Mouse (Mus musculus): ENCODE data around the gene Mia2.

Mia2 gene

GRCm38 (mm10) chr12:59164522-59164921 lies 68.9 kb downstream of the Mia2 start:
- no peak for DNase-seq (ENCODE audit: low spot score)

- no peak for DNase-seq (ENCODE audit: low spot score)
Observed at GRCm38 (mm10) chr12:59166557-59166956, 71.0 kb downstream of the Mia2 start.

GRCm38 (mm10) chr12:59169935-59170334 lies 74.3 kb downstream of the Mia2 start:
- DNase-seq (ENCODE audit: low spot score) = no peak

GRCm38 (mm10) chr12:59177814-59178213 lies 82.2 kb downstream of the Mia2 start:
- no peak for DNase-seq (ENCODE audit: low spot score)

GRCm38 (mm10) chr12:59188086-59188682 lies 92.6 kb downstream of the Mia2 start:
- no peak for DNase-seq (ENCODE audit: low spot score)

GRCm38 (mm10) chr12:59193637-59194036 lies 98.0 kb downstream of the Mia2 start:
- DNase-seq (ENCODE audit: low spot score) = no peak

GRCm38 (mm10) chr12:59194341-59195003 lies 98.9 kb downstream of the Mia2 start:
- DNase-seq (ENCODE audit: low spot score) = peak; percentile 48

- no peak for DNase-seq (ENCODE audit: low spot score)
Observed at GRCm38 (mm10) chr12:59195065-59195464, 99.5 kb downstream of the Mia2 start.

GRCm38 (mm10) chr12:59195941-59196340 lies 100.3 kb downstream of the Mia2 start:
- DNase-seq (ENCODE audit: low spot score) = no peak

- DNase-seq (ENCODE audit: low spot score) = no peak
Observed at GRCm38 (mm10) chr12:59198750-59199149, 103.2 kb downstream of the Mia2 start.

- no peak for DNase-seq (ENCODE audit: low spot score)
Observed at GRCm38 (mm10) chr12:59199361-59199760, 103.8 kb downstream of the Mia2 start.

GRCm38 (mm10) chr12:59205571-59205970 lies 110.0 kb downstream of the Mia2 start:
- no peak for DNase-seq (ENCODE audit: low spot score)

GRCm38 (mm10) chr12:59206208-59206999 lies 110.8 kb downstream of the Mia2 start:
- DNase-seq (ENCODE audit: low spot score) = no peak

- DNase-seq (ENCODE audit: low spot score) = no peak
Observed at GRCm38 (mm10) chr12:59207000-59207390, 111.4 kb downstream of the Mia2 start.

- no peak for DNase-seq (ENCODE audit: low spot score)
Observed at GRCm38 (mm10) chr12:59207814-59208213, 112.2 kb downstream of the Mia2 start.

- no peak for DNase-seq (ENCODE audit: low spot score)
Observed at GRCm38 (mm10) chr12:59216176-59216575, 120.6 kb downstream of the Mia2 start.

- DNase-seq (ENCODE audit: low spot score) = no peak
Observed at GRCm38 (mm10) chr12:59216676-59217266, 121.2 kb downstream of the Mia2 start.

GRCm38 (mm10) chr12:59217331-59217730 lies 121.7 kb downstream of the Mia2 start:
- no peak for DNase-seq (ENCODE audit: low spot score)

GRCm38 (mm10) chr12:59218640-59219321 lies 123.2 kb downstream of the Mia2 start:
- DNase-seq (ENCODE audit: low spot score) = no peak

- peak; percentile 96 for DNase-seq (ENCODE audit: low spot score)
Observed at GRCm38 (mm10) chr12:59219325-59220225, 124.0 kb downstream of the Mia2 start, which contains the start of gene Fbxo33. Gene Fbxo33, minus strand, starts transcription at chr12:59219725.

- DNase-seq (ENCODE audit: low spot score) = no peak
Observed at GRCm38 (mm10) chr12:59228401-59228800, 132.8 kb downstream of the Mia2 start.

Measured in c-Kit-positive CD71-positive TER-119-positive erythroid progenitor cells, embryonic 14.5 days (primary cell).